Mouse (Mus musculus) kidney, embryonic 15.5 days (tissue): ENCODE data around the gene Mapk6. TPM values are rescaled to one million over a fixed set of nuclear protein-coding genes. Genes with fewer than 3 reads are reported as not detected.
"Not testable (repeated sequence)": the region's sequence is repeated elsewhere in the genome, so short reads cannot be mapped to it uniquely, and the experiment has no call there.

Experiments used
- ATAC-seq: fragments of 200-750 bp; cut with Nextera tagmentation; replicated peaks from 2 replicates; pipeline ENCODE4 v1.8.0; 2017; ENCODE audit warnings: moderate TSS enrichment; ENCODE audit not compliant: low FRiP score
- H3K27ac ChIP-seq: fragments of 300-500 bp; sonication (generic); 2 replicates; pipeline ENCODE4 v1.5.1; 2015; ENCODE audit warnings: mild to moderate bottlenecking, inconsistent platforms
- H3K27me3 ChIP-seq: fragments of 300-500 bp; sonication (generic); 2 replicates; pipeline ENCODE4 v1.6.1; 2015; ENCODE audit warnings: inconsistent platforms
- H3K36me3 ChIP-seq: fragments of 300-500 bp; sonication (generic); 2 replicates; pipeline ENCODE4 v1.6.1; 2015; ENCODE audit warnings: inconsistent platforms
- H3K4me1 ChIP-seq: fragments of 300-500 bp; sonication (generic); 2 replicates; pipeline ENCODE4 v1.6.1; 2015; ENCODE audit warnings: inconsistent platforms
- H3K4me2 ChIP-seq: fragments of 300-500 bp; sonication (generic); 2 replicates; pipeline ENCODE4 v1.6.1; 2015; ENCODE audit warnings: moderate library complexity, mild to moderate bottlenecking, inconsistent platforms
- H3K4me3 ChIP-seq: fragments of 300-500 bp; sonication (generic); replicated peaks from 2 replicates; pipeline ENCODE4 v1.5.1; 2015; ENCODE audit warnings: mild to moderate bottlenecking, inconsistent platforms
- H3K9ac ChIP-seq: fragments of 300-500 bp; sonication (generic); 2 replicates; pipeline ENCODE4 v1.6.1; 2015; ENCODE audit warnings: mild to moderate bottlenecking, inconsistent platforms
- H3K9me3 ChIP-seq: fragments of 300-500 bp; sonication (generic); replicated peaks from 2 replicates; pipeline ENCODE4 v1.6.1; 2016; ENCODE audit warnings: inconsistent platforms
- WGBS: fragments of 180-500 bp; shearing (Covaris S2); methylation state at CpG from one replicate; pipeline ENCODE4 v1.1.7; 2015; ENCODE audit warnings: mixed read lengths; 5-methylcytosine and 5-hydroxymethylcytosine counted together
- polyA plus RNA-seq: library from polyadenylated mRNA; unstranded; fragments of >200 nt; fragmentation: Nextera tagmentation; extraction: Ambion mirVana; gene quantifications from 2 replicates; pipeline ENCODE4 v1.2.1, GENCODE M21; 2015

Mapk6 gene
- 59.6 and 66.9 TPM in 2 replicates for polyA plus RNA-seq

GRCm38 (mm10) chr9:75409852-75410378, at the start of gene Mapk6:
Mapk6 (minus strand) TSS chr9:75410005.
- no peaks in the 10 kb centered on the region for H3K9me3 ChIP-seq
- WGBS, result under 1% methylated on average over 58 of the region's 58 CpGs
- no peaks in the 10 kb centered on the region for H3K36me3 ChIP-seq
- H3K27ac ChIP-seq, result peak within 1 kb of the TSS; percentile 99
- H3K27me3 ChIP-seq, result no peaks in the 10 kb centered on the region
- H3K4me2 ChIP-seq, result peak within 1 kb of the TSS; percentile 82
- H3K4me1 ChIP-seq, result peaks cover 34% of the 10 kb centered on the region
- H3K4me3 ChIP-seq, result peak within 1 kb of the TSS; percentile 71
- peak within 1 kb of the TSS; percentile 80 for H3K9ac ChIP-seq
- ATAC-seq, result peak; percentile 92

- WGBS, result 85% methylated on average over 10 of the region's 10 CpGs
These were observed 45.9 kb upstream of the Mapk6 start for GRCm38 (mm10) chr9:75455684-75456083.

GRCm38 (mm10) chr9:75453994-75454393, 44.2 kb upstream of the Mapk6 start:
- WGBS, result 91% methylated on average over 2 of the region's 2 CpGs

More at GRCm38 (mm10) chr9:75455684-75456083, 45.9 kb upstream of the Mapk6 start:
- peaks cover 97% of the 10 kb centered on the region for H3K36me3 ChIP-seq
- no peaks in the 10 kb centered on the region for H3K27me3 ChIP-seq
- no peaks in the 10 kb centered on the region for H3K9me3 ChIP-seq
- H3K27ac ChIP-seq, result no peak overlapping the region
- ATAC-seq, result no peak
- H3K4me3 ChIP-seq, result no peak overlapping the region
- no peak overlapping the region for H3K4me2 ChIP-seq
- no peak overlapping the region for H3K9ac ChIP-seq
- H3K4me1 ChIP-seq, result no peaks in the 10 kb centered on the region

GRCm38 (mm10) chr9:75448021-75448420, 38.2 kb upstream of the Mapk6 start:
- Histone ChIP-seq H3K4me3 (no peak overlapping the region), H3K27me3 (no peaks in the 10 kb centered on the region), H3K36me3 (peaks cover 79% of the 10 kb centered on the region), H3K27ac (no peak overlapping the region), H3K9ac (no peak overlapping the region), H3K9me3 (no peaks in the 10 kb centered on the region), H3K4me2 (no peak overlapping the region), H3K4me1 (peaks cover under 1% of the 10 kb centered on the region; the same call in 1 of the 2 replicates)
- WGBS, result 90% methylated on average over 3 of the region's 3 CpGs
- ATAC-seq, result no peak

More at GRCm38 (mm10) chr9:75453994-75454393, 44.2 kb upstream of the Mapk6 start:
- H3K4me1 ChIP-seq, result no peaks in the 10 kb centered on the region
- H3K27ac ChIP-seq, result no peak overlapping the region
- H3K27me3 ChIP-seq, result no peaks in the 10 kb centered on the region
- no peak overlapping the region for H3K4me2 ChIP-seq
- no peaks in the 10 kb centered on the region for H3K9me3 ChIP-seq
- H3K9ac ChIP-seq, result no peak overlapping the region
- no peak overlapping the region for H3K4me3 ChIP-seq
- ATAC-seq, result no peak
- peaks cover 94% of the 10 kb centered on the region for H3K36me3 ChIP-seq

- peaks cover 66% of the 10 kb centered on the region for H3K36me3 ChIP-seq
- 85% methylated on average over 10 of the region's 10 CpGs for WGBS
- ATAC-seq, result not testable (repeated sequence)
These were observed 36.8 kb upstream of the Mapk6 start for GRCm38 (mm10) chr9:75446574-75446973.

GRCm38 (mm10) chr9:75444981-75445380, 35.2 kb upstream of the Mapk6 start:
- Histone ChIP-seq H3K27ac (no peak overlapping the region), H3K4me2 (no peak overlapping the region), H3K4me3 (no peak overlapping the region), H3K9me3 (no peaks in the 10 kb centered on the region), H3K27me3 (no peaks in the 10 kb centered on the region), H3K36me3 (peaks cover 54% of the 10 kb centered on the region), H3K9ac (no peak overlapping the region), H3K4me1 (peaks cover 12% of the 10 kb centered on the region)
- ATAC-seq, result no peak
- 87% methylated on average over 15 of the region's 15 CpGs for WGBS

More at GRCm38 (mm10) chr9:75446574-75446973, 36.8 kb upstream of the Mapk6 start:
- not testable (repeated sequence) for H3K27me3 ChIP-seq, H3K9ac ChIP-seq, H3K9me3 ChIP-seq, H3K27ac ChIP-seq, H3K4me2 ChIP-seq, H3K4me3 ChIP-seq
- H3K4me1 ChIP-seq, result peaks cover 12% of the 10 kb centered on the region

- Histone ChIP-seq H3K4me1 (peaks cover 12% of the 10 kb centered on the region), H3K27me3 (no peaks in the 10 kb centered on the region), H3K27ac (peak overlapping the region; percentile 83), H3K9ac (peak overlapping the region; percentile 78), H3K9me3 (no peaks in the 10 kb centered on the region), H3K36me3 (peaks cover 22% of the 10 kb centered on the region), H3K4me3 (peak overlapping the region; percentile 76), H3K4me2 (peak overlapping the region; percentile 71)
- ATAC-seq, result peak; percentile 90
- WGBS, result under 1% methylated on average over 31 of the region's 31 CpGs
These were observed 31.9 kb upstream of the Mapk6 start for GRCm38 (mm10) chr9:75441691-75442131.

GRCm38 (mm10) chr9:75440796-75441666, 31.2 kb upstream of the Mapk6 start, which contains the start of gene Leo1:
Leo1 (plus strand) TSS chr9:75441524.
- peak within 1 kb of the TSS; percentile 71 for H3K4me2 ChIP-seq
- under 1% methylated on average over 45 of the region's 45 CpGs for WGBS

GRCm38 (mm10) chr9:75437653-75438385, 28.0 kb upstream of the Mapk6 start:
- no peak for ATAC-seq
- 31% methylated on average over 6 of the region's 6 CpGs for WGBS
- H3K27ac ChIP-seq, result no peak overlapping the region

More at GRCm38 (mm10) chr9:75440796-75441666, 31.2 kb upstream of the Mapk6 start, which contains the start of gene Leo1:
- Histone ChIP-seq H3K27ac (peak within 1 kb of the TSS; percentile 83), H3K9me3 (no peaks in the 10 kb centered on the region), H3K36me3 (peaks cover 16% of the 10 kb centered on the region), H3K9ac (peak within 1 kb of the TSS; percentile 78), H3K4me3 (peak within 1 kb of the TSS; percentile 76), H3K4me1 (peaks cover 12% of the 10 kb centered on the region), H3K27me3 (no peaks in the 10 kb centered on the region)
- ATAC-seq, result peak; percentile 93

GRCm38 (mm10) chr9:75435918-75436317, 26.1 kb upstream of the Mapk6 start:
- no peaks in the 10 kb centered on the region for H3K27me3 ChIP-seq
- 4% methylated on average over 12 of the region's 12 CpGs for WGBS
- peaks cover 9% of the 10 kb centered on the region for H3K4me1 ChIP-seq
- no peaks in the 10 kb centered on the region for H3K9me3 ChIP-seq
- no peak overlapping the region for H3K4me3 ChIP-seq
- 0 out of 2 replicates have a peak overlapping the region, but pooled peaks have one; percentile 54 for H3K27ac ChIP-seq
- no peaks in the 10 kb centered on the region for H3K36me3 ChIP-seq
- peak; percentile 80 for ATAC-seq
- peak overlapping the region; percentile 33 for H3K4me2 ChIP-seq
- no peak overlapping the region for H3K9ac ChIP-seq

More at GRCm38 (mm10) chr9:75437653-75438385, 28.0 kb upstream of the Mapk6 start:
- no peaks in the 10 kb centered on the region for H3K27me3 ChIP-seq
- peaks cover 19% of the 10 kb centered on the region for H3K4me1 ChIP-seq
- H3K9me3 ChIP-seq, result no peaks in the 10 kb centered on the region
- H3K36me3 ChIP-seq, result no peaks in the 10 kb centered on the region
- no peak overlapping the region for H3K4me3 ChIP-seq
- H3K9ac ChIP-seq, result no peak overlapping the region
- H3K4me2 ChIP-seq, result no peak overlapping the region

- peaks cover 9% of the 10 kb centered on the region for H3K4me1 ChIP-seq
- H3K36me3 ChIP-seq, result no peaks in the 10 kb centered on the region
- no peak overlapping the region for H3K27ac ChIP-seq
- no peak overlapping the region for H3K4me3 ChIP-seq
- no peaks in the 10 kb centered on the region for H3K27me3 ChIP-seq
- H3K9me3 ChIP-seq, result no peaks in the 10 kb centered on the region
- no peak overlapping the region for H3K4me2 ChIP-seq
- 85% methylated on average over 4 of the region's 4 CpGs for WGBS
- no peak overlapping the region for H3K9ac ChIP-seq
- no peak for ATAC-seq
These were observed 25.5 kb upstream of the Mapk6 start for GRCm38 (mm10) chr9:75435291-75435690.
